Mouse (Mus musculus) intestine, embryonic 14.5 days (tissue): Measurements from ENCODE around the gene Papola. TPM values are rescaled to one million over a fixed set of nuclear protein-coding genes. Genes with fewer than 3 reads are reported as not detected.

ENCODE experiments used
- ATAC-seq: fragments of 200-750 bp; cut with Nextera tagmentation; replicated peaks from 2 replicates; pipeline ENCODE4 v1.8.0; 2017; ENCODE audit warnings: low read depth, moderate number of reproducible peaks, moderate TSS enrichment, moderate library complexity; ENCODE audit not compliant: low FRiP score, low TSS enrichment
- DNase-seq: peaks from one replicate; pipeline ENCODE4 v3.0.0-alpha.2; 2018; ENCODE audit warnings: low spot score
- H3K27ac ChIP-seq: fragments of 300-500 bp; sonication (generic); 2 replicates; pipeline ENCODE4 v1.5.1; 2014; ENCODE audit warnings: low read depth, mild to moderate bottlenecking, control low read depth
- H3K27me3 ChIP-seq: fragments of 300-500 bp; sonication (generic); replicated peaks from 2 replicates; pipeline ENCODE4 v1.6.1; 2014; ENCODE audit warnings: low read length, control low read depth; ENCODE audit not compliant: control insufficient read depth, insufficient read depth
- H3K36me3 ChIP-seq: fragments of 300-500 bp; sonication (generic); 2 replicates; pipeline ENCODE4 v1.6.1; 2014; ENCODE audit warnings: low read length, control low read depth; ENCODE audit not compliant: control insufficient read depth, insufficient read depth
- H3K4me1 ChIP-seq: fragments of 300-500 bp; sonication (generic); replicated peaks from 2 replicates; pipeline ENCODE4 v1.6.1; 2014; ENCODE audit warnings: low read length, control low read depth, mixed read lengths; ENCODE audit not compliant: control insufficient read depth, insufficient read depth
- H3K4me2 ChIP-seq: fragments of 300-500 bp; sonication (generic); 2 replicates; pipeline ENCODE4 v1.6.1; 2014; ENCODE audit warnings: low read length
- H3K4me3 ChIP-seq: fragments of 300-500 bp; sonication (generic); 2 replicates; pipeline ENCODE4 v1.5.1; 2014; ENCODE audit warnings: low read depth, low read length, control low read depth, mixed read lengths
- H3K9ac ChIP-seq: fragments of 300-500 bp; sonication (generic); 2 replicates; pipeline ENCODE4 v1.6.1; 2014; ENCODE audit warnings: mild to moderate bottlenecking, low read length
- H3K9me3 ChIP-seq: fragments of 300-500 bp; sonication (generic); 2 replicates; pipeline ENCODE4 v1.6.1; 2016; ENCODE audit warnings: low read length, control low read depth; ENCODE audit not compliant: control insufficient read depth
- WGBS: fragments of 180-500 bp; shearing (Covaris S2); extraction: QIAGEN DNeasy Blood & Tissue Kit; methylation state at CpG from one replicate; pipeline ENCODE4 v1.1.7; 2014; 5-methylcytosine and 5-hydroxymethylcytosine counted together
- polyA plus RNA-seq: library from polyadenylated mRNA; unstranded; fragments of >200 nt; fragmentation: Nextera tagmentation; extraction: Ambion mirVana; gene quantifications from 2 replicates; pipeline ENCODE4 v1.2.1, GENCODE M21; 2014

Gene Papola
- polyA plus RNA-seq, 1 experiment from 2014 or later = 179 TPM

GRCm38 (mm10) chr12:105758911-105759310 is 25.6 kb upstream of the Papola start:
- Histone ChIP-seq H3K4me2 (no peak overlapping the region), H3K9me3 (no peaks in the 10 kb centered on the region), H3K27me3 (no peaks in the 10 kb centered on the region), H3K4me3 (no peak overlapping the region), H3K9ac (no peak overlapping the region), H3K27ac (peak overlapping the region; percentile 22; the same call in 1 of the 2 replicates), H3K4me1 (no peaks in the 10 kb centered on the region), H3K36me3 (no peaks in the 10 kb centered on the region)
- DNase-seq (no peak), ATAC-seq (no peak)
- 82% methylated on average over 2 of the region's 2 CpGs for WGBS

GRCm38 (mm10) chr12:105759849-105760478 is 24.5 kb upstream of the Papola start:
- Histone ChIP-seq H3K27ac (no peak overlapping the region), H3K9ac (no peak overlapping the region)
- WGBS = 12% methylated on average over 10 of the region's 10 CpGs

GRCm38 (mm10) chr12:105761171-105761570 is 23.3 kb upstream of the Papola start:
- DNase-seq (no peak), ATAC-seq (no peak)
- 70% methylated on average over 11 of the region's 11 CpGs for WGBS
- Histone ChIP-seq H3K9me3 (no peaks in the 10 kb centered on the region), H3K36me3 (no peaks in the 10 kb centered on the region), H3K27me3 (no peaks in the 10 kb centered on the region), H3K27ac (no peak overlapping the region), H3K4me1 (no peaks in the 10 kb centered on the region), H3K9ac (no peak overlapping the region), H3K4me3 (no peak overlapping the region), H3K4me2 (no peak overlapping the region)

More at GRCm38 (mm10) chr12:105759849-105760478, 24.5 kb upstream of the Papola start:
- no peaks in the 10 kb centered on the region for H3K9me3 ChIP-seq
- H3K4me2 ChIP-seq = no peak overlapping the region
- H3K4me3 ChIP-seq = no peak overlapping the region
- H3K36me3 ChIP-seq = no peaks in the 10 kb centered on the region
- H3K4me1 ChIP-seq = no peaks in the 10 kb centered on the region
- DNase-seq (peak; percentile 67), ATAC-seq (peak; percentile 49)
- H3K27me3 ChIP-seq = no peaks in the 10 kb centered on the region

GRCm38 (mm10) chr12:105761629-105762028 is 22.9 kb upstream of the Papola start:
- no peak overlapping the region for H3K4me2 ChIP-seq
- ATAC-seq = no peak
- H3K4me1 ChIP-seq = no peaks in the 10 kb centered on the region
- H3K9ac ChIP-seq = no peak overlapping the region
- H3K36me3 ChIP-seq = no peaks in the 10 kb centered on the region
- H3K4me3 ChIP-seq = no peak overlapping the region
- no peaks in the 10 kb centered on the region for H3K27me3 ChIP-seq
- H3K27ac ChIP-seq = no peak overlapping the region
- WGBS = 70% methylated on average over 3 of the region's 3 CpGs
- DNase-seq = no peak
- H3K9me3 ChIP-seq = no peaks in the 10 kb centered on the region

- Histone ChIP-seq H3K9ac (no peak overlapping the region), H3K4me1 (no peaks in the 10 kb centered on the region), H3K27me3 (no peaks in the 10 kb centered on the region), H3K36me3 (no peaks in the 10 kb centered on the region), H3K4me2 (no peak overlapping the region), H3K9me3 (no peaks in the 10 kb centered on the region), H3K27ac (no peak overlapping the region), H3K4me3 (no peak overlapping the region)
- WGBS = 69% methylated on average over 10 of the region's 10 CpGs
- ATAC-seq = no peak
- no peak for DNase-seq
Measured at GRCm38 (mm10) chr12:105769700-105770099, 14.8 kb upstream of the Papola start.

GRCm38 (mm10) chr12:105774871-105775270 is 9.6 kb upstream of the Papola start:
- no peaks in the 10 kb centered on the region for H3K4me1 ChIP-seq
- no peaks in the 10 kb centered on the region for H3K36me3 ChIP-seq
- no peaks in the 10 kb centered on the region for H3K27me3 ChIP-seq
- H3K9me3 ChIP-seq = no peaks in the 10 kb centered on the region
- WGBS = 69% methylated on average over 7 of the region's 7 CpGs
- no peak for ATAC-seq
- H3K27ac ChIP-seq = no peak overlapping the region
- H3K4me2 ChIP-seq = no peak overlapping the region
- H3K9ac ChIP-seq = no peak overlapping the region
- no peak overlapping the region for H3K4me3 ChIP-seq
- DNase-seq = no peak

- Histone ChIP-seq H3K9ac (no peak overlapping the region), H3K27ac (no peak overlapping the region), H3K4me3 (no peak overlapping the region), H3K9me3 (no peaks in the 10 kb centered on the region), H3K27me3 (no peaks in the 10 kb centered on the region), H3K4me2 (no peak overlapping the region), H3K36me3 (no peaks in the 10 kb centered on the region), H3K4me1 (no peaks in the 10 kb centered on the region)
- no peak for DNase-seq
- WGBS = 91% methylated on average over 4 of the region's 4 CpGs
- no peak for ATAC-seq
Measured at GRCm38 (mm10) chr12:105777651-105778050, 6.8 kb upstream of the Papola start.

GRCm38 (mm10) chr12:105785000-105785774 is 693 bp downstream of the Papola start:
- WGBS = under 1% methylated on average over 43 of the region's 53 CpGs

More at GRCm38 (mm10) chr12:105785000-105785774, 693 bp downstream of the Papola start:
- H3K4me1 ChIP-seq = peaks cover 7% of the 10 kb centered on the region; the same call in 1 of the 2 replicates
- H3K27ac ChIP-seq = peak overlapping the region; percentile 94
- peaks cover 4% of the 10 kb centered on the region; the same call in 1 of the 2 replicates for H3K36me3 ChIP-seq
- H3K4me3 ChIP-seq = peak overlapping the region; percentile 89
- DNase-seq = peak; percentile 85
- no peaks in the 10 kb centered on the region for H3K27me3 ChIP-seq
- peak overlapping the region; percentile 73 for H3K4me2 ChIP-seq
- no peaks in the 10 kb centered on the region for H3K9me3 ChIP-seq
- peak; percentile 82 for ATAC-seq
- H3K9ac ChIP-seq = peak overlapping the region; percentile 94
